Mouse (Mus musculus) intestine, embryonic 14.5 days (tissue): ENCODE measurements around the gene Wap. TPM values are rescaled to one million over a fixed set of nuclear protein-coding genes. Genes with fewer than 3 reads are reported as not detected.
A peak's percentile ranks its signal among the peaks of the same experiment; 100 is the strongest.

ENCODE experiments used
- ATAC-seq: fragments of 200-750 bp; cut with Nextera tagmentation; replicated peaks from 2 replicates; pipeline ENCODE4 v1.8.0; 2017; ENCODE audit warnings: low read depth, moderate number of reproducible peaks, moderate TSS enrichment, moderate library complexity; ENCODE audit not compliant: low FRiP score, low TSS enrichment
- DNase-seq: peaks from one replicate; pipeline ENCODE4 v3.0.0-alpha.2; 2018; ENCODE audit warnings: low spot score
- H3K27ac ChIP-seq: fragments of 300-500 bp; sonication (generic); 2 replicates; pipeline ENCODE4 v1.5.1; 2014; ENCODE audit warnings: low read depth, mild to moderate bottlenecking, control low read depth
- H3K27me3 ChIP-seq: fragments of 300-500 bp; sonication (generic); replicated peaks from 2 replicates; pipeline ENCODE4 v1.6.1; 2014; ENCODE audit warnings: low read length, control low read depth; ENCODE audit not compliant: control insufficient read depth, insufficient read depth
- H3K36me3 ChIP-seq: fragments of 300-500 bp; sonication (generic); 2 replicates; pipeline ENCODE4 v1.6.1; 2014; ENCODE audit warnings: low read length, control low read depth; ENCODE audit not compliant: control insufficient read depth, insufficient read depth
- H3K4me1 ChIP-seq: fragments of 300-500 bp; sonication (generic); replicated peaks from 2 replicates; pipeline ENCODE4 v1.6.1; 2014; ENCODE audit warnings: low read length, control low read depth, mixed read lengths; ENCODE audit not compliant: control insufficient read depth, insufficient read depth
- H3K4me2 ChIP-seq: fragments of 300-500 bp; sonication (generic); 2 replicates; pipeline ENCODE4 v1.6.1; 2014; ENCODE audit warnings: low read length
- H3K4me3 ChIP-seq: fragments of 300-500 bp; sonication (generic); 2 replicates; pipeline ENCODE4 v1.5.1; 2014; ENCODE audit warnings: low read depth, low read length, control low read depth, mixed read lengths
- H3K9ac ChIP-seq: fragments of 300-500 bp; sonication (generic); 2 replicates; pipeline ENCODE4 v1.6.1; 2014; ENCODE audit warnings: mild to moderate bottlenecking, low read length
- H3K9me3 ChIP-seq: fragments of 300-500 bp; sonication (generic); 2 replicates; pipeline ENCODE4 v1.6.1; 2016; ENCODE audit warnings: low read length, control low read depth; ENCODE audit not compliant: control insufficient read depth
- WGBS: fragments of 180-500 bp; shearing (Covaris S2); extraction: QIAGEN DNeasy Blood & Tissue Kit; methylation state at CpG from one replicate; pipeline ENCODE4 v1.1.7; 2014; 5-methylcytosine and 5-hydroxymethylcytosine counted together
- polyA plus RNA-seq: library from polyadenylated mRNA; unstranded; fragments of >200 nt; fragmentation: Nextera tagmentation; extraction: Ambion mirVana; gene quantifications from 2 replicates; pipeline ENCODE4 v1.2.1, GENCODE M21; 2014

Gene Wap
- polyA plus RNA-seq, 1 experiment from 2014 or later = not detected

GRCm38 (mm10) chr11:6624619-6625382 is 13.6 kb downstream of the Wap start:
- Histone ChIP-seq H3K4me1 (peaks cover 19% of the 10 kb centered on the region), H3K27ac (no peak overlapping the region; the same call in 1 of the 2 replicates), H3K4me2 (peak overlapping the region; percentile 57), H3K27me3 (no peaks in the 10 kb centered on the region), H3K36me3 (peaks cover 47% of the 10 kb centered on the region), H3K9me3 (no peaks in the 10 kb centered on the region), H3K4me3 (peak overlapping the region; percentile 81), H3K9ac (peak overlapping the region; percentile 86)
- WGBS = 64% methylated on average over 14 of the region's 14 CpGs
- no peak for ATAC-seq
- no peak for DNase-seq

GRCm38 (mm10) chr11:6623704-6624103 is 14.7 kb downstream of the Wap start:
- H3K36me3 ChIP-seq = peaks cover 58% of the 10 kb centered on the region

GRCm38 (mm10) chr11:6615250-6616205 is 22.9 kb downstream of the Wap start:
- WGBS = 89% methylated on average over 12 of the region's 12 CpGs
- H3K9ac ChIP-seq = no peak overlapping the region
- DNase-seq = no peak
- H3K4me2 ChIP-seq = no peak overlapping the region
- no peak overlapping the region for H3K27ac ChIP-seq
- H3K4me3 ChIP-seq = no peak overlapping the region
- H3K36me3 ChIP-seq = peaks cover 88% of the 10 kb centered on the region
- H3K27me3 ChIP-seq = no peaks in the 10 kb centered on the region
- H3K4me1 ChIP-seq = no peaks in the 10 kb centered on the region
- ATAC-seq = no peak
- no peaks in the 10 kb centered on the region for H3K9me3 ChIP-seq

More at GRCm38 (mm10) chr11:6623704-6624103, 14.7 kb downstream of the Wap start:
- no peak overlapping the region for H3K4me3 ChIP-seq
- H3K27ac ChIP-seq = no peak overlapping the region
- ATAC-seq (no peak), DNase-seq (no peak)
- H3K4me1 ChIP-seq = peaks cover 19% of the 10 kb centered on the region
- peak overlapping the region; percentile 28; the same call in 1 of the 2 replicates for H3K4me2 ChIP-seq
- H3K27me3 ChIP-seq = no peaks in the 10 kb centered on the region
- H3K9ac ChIP-seq = no peak overlapping the region
- WGBS = 89% methylated on average over 10 of the region's 10 CpGs
- no peaks in the 10 kb centered on the region for H3K9me3 ChIP-seq

GRCm38 (mm10) chr11:6605491-6606399 is 32.7 kb downstream of the Wap start, which contains the start of gene Nacad:
Gene Nacad (minus strand): TSS chr11:6606053.
- Histone ChIP-seq H3K9ac (peak within 1 kb of the TSS; percentile 4; the same call in 1 of the 2 replicates), H3K27me3 (peaks cover 34% of the 10 kb centered on the region), H3K4me2 (peak within 1 kb of the TSS; percentile 55), H3K27ac (no peak within 1 kb of the TSS), H3K9me3 (no peaks in the 10 kb centered on the region), H3K4me3 (peak within 1 kb of the TSS; percentile 27), H3K4me1 (peaks cover 30% of the 10 kb centered on the region), H3K36me3 (peaks cover 2% of the 10 kb centered on the region; the same call in 1 of the 2 replicates)
- DNase-seq (peak; percentile 70), ATAC-seq (peak; percentile 63)
- WGBS = 5% methylated on average over 33 of the region's 41 CpGs

GRCm38 (mm10) chr11:6605021-6605481 is 33.4 kb downstream of the Wap start:
- peak overlapping the region; percentile 27 for H3K4me3 ChIP-seq
- H3K27ac ChIP-seq = no peak overlapping the region
- H3K9ac ChIP-seq = peak overlapping the region; percentile 4; the same call in 1 of the 2 replicates
- no peak for ATAC-seq
- 18% methylated on average over 13 of the region's 13 CpGs for WGBS
- H3K27me3 ChIP-seq = peaks cover 34% of the 10 kb centered on the region
- H3K4me1 ChIP-seq = peaks cover 30% of the 10 kb centered on the region
- no peaks in the 10 kb centered on the region for H3K36me3 ChIP-seq
- DNase-seq = no peak
- peak overlapping the region; percentile 55 for H3K4me2 ChIP-seq
- H3K9me3 ChIP-seq = no peaks in the 10 kb centered on the region

GRCm38 (mm10) chr11:6604604-6604936 is 33.9 kb downstream of the Wap start:
- DNase-seq = no peak
- Histone ChIP-seq H3K4me3 (0 out of 2 replicates have a peak overlapping the region, but pooled peaks have one; percentile 27), H3K4me2 (peak overlapping the region; percentile 18; the same call in 1 of the 2 replicates), H3K27me3 (peaks cover 34% of the 10 kb centered on the region), H3K36me3 (no peaks in the 10 kb centered on the region), H3K4me1 (peaks cover 30% of the 10 kb centered on the region), H3K9me3 (no peaks in the 10 kb centered on the region), H3K27ac (no peak overlapping the region), H3K9ac (no peak overlapping the region)
- no peak for ATAC-seq

- H3K4me3 ChIP-seq = 0 out of 2 replicates have a peak overlapping the region, but pooled peaks have one; percentile 2
- no peak for ATAC-seq
- peak overlapping the region; percentile 18 for H3K4me2 ChIP-seq
- 20% methylated on average over 12 of the region's 12 CpGs for WGBS
- H3K9me3 ChIP-seq = no peaks in the 10 kb centered on the region
- peak; percentile 67 for DNase-seq
- H3K27ac ChIP-seq = no peak overlapping the region
- peaks cover 34% of the 10 kb centered on the region for H3K27me3 ChIP-seq
- no peaks in the 10 kb centered on the region for H3K36me3 ChIP-seq
- H3K4me1 ChIP-seq = peaks cover 31% of the 10 kb centered on the region
- no peak overlapping the region for H3K9ac ChIP-seq
These were observed 34.4 kb downstream of the Wap start for GRCm38 (mm10) chr11:6603887-6604603.
